Mouse (Mus musculus) embryonic facial prominence, embryonic 14.5 days (tissue): ENCODE measurements at regions not wholly inside any gene's neighbourhood (a gene's known extent, or its start where the extent isn't known, plus 50 kb on each side); places are given as distances from the start of the nearest gene placed in this dataset.

Experiments
- ATAC-seq: fragments of 200-750 bp; cut with Nextera tagmentation; 2 replicates; pipeline ENCODE4 v1.8.0; 2017; ENCODE audit warnings: low read depth, moderate number of reproducible peaks, moderate TSS enrichment
- DNase-seq: peaks from one replicate; pipeline ENCODE4 v3.0.0-alpha.2; 2015; ENCODE audit warnings: low spot score
- H3K27ac ChIP-seq: fragments of 300-500 bp; sonication (generic); replicated peaks from 2 replicates; pipeline ENCODE4 v1.5.1; 2014; ENCODE audit warnings: low read depth, mild to moderate bottlenecking, low read length, moderate library complexity
- H3K27me3 ChIP-seq: fragments of 300-500 bp; sonication (generic); replicated peaks from 2 replicates; pipeline ENCODE4 v1.6.1; 2014; ENCODE audit warnings: low read length; ENCODE audit not compliant: control insufficient read depth, insufficient read depth
- H3K36me3 ChIP-seq: fragments of 300-500 bp; sonication (generic); 2 replicates; pipeline ENCODE4 v1.6.1; 2014; ENCODE audit warnings: low read length, mixed read lengths; ENCODE audit not compliant: control insufficient read depth, insufficient read depth
- H3K4me1 ChIP-seq: fragments of 300-500 bp; sonication (generic); 2 replicates; pipeline ENCODE4 v1.6.1; 2014; ENCODE audit warnings: antibody characterized with exemption, low read length; ENCODE audit not compliant: control insufficient read depth, insufficient read depth
- H3K4me2 ChIP-seq: fragments of 300-500 bp; sonication (generic); 2 replicates; pipeline ENCODE4 v1.6.1; 2014; ENCODE audit warnings: low read depth, mild to moderate bottlenecking, low read length, moderate library complexity, mixed read lengths
- H3K4me3 ChIP-seq: fragments of 300-500 bp; sonication (generic); 2 replicates; pipeline ENCODE4 v1.5.1; 2014; ENCODE audit warnings: low read depth, mild to moderate bottlenecking, low read length
- H3K9ac ChIP-seq: fragments of 300-500 bp; sonication (generic); 2 replicates; pipeline ENCODE4 v1.6.1; 2014; ENCODE audit warnings: low read depth, mild to moderate bottlenecking, low read length, moderate library complexity, mixed read lengths
- H3K9me3 ChIP-seq: fragments of 300-500 bp; sonication (generic); 2 replicates; pipeline ENCODE4 v1.6.1; 2016; ENCODE audit warnings: low read length; ENCODE audit not compliant: control insufficient read depth
- WGBS: fragments of 180-500 bp; shearing (Covaris S2); extraction: QIAGEN DNeasy Blood & Tissue Kit; methylation state at CpG from one replicate; pipeline ENCODE4 v1.1.7; 2014; 5-methylcytosine and 5-hydroxymethylcytosine counted together

- 76% methylated on average over 3 of the region's 3 CpGs for WGBS
- Histone ChIP-seq H3K36me3 (no peaks in the 10 kb centered on the region), H3K4me3 (no peak overlapping the region), H3K4me2 (no peak overlapping the region), H3K27ac (no peak overlapping the region), H3K9me3 (no peaks in the 10 kb centered on the region), H3K4me1 (no peaks in the 10 kb centered on the region), H3K9ac (no peak overlapping the region), H3K27me3 (no peaks in the 10 kb centered on the region; the same call in 1 of the 2 replicates)
- ATAC-seq (no peak), DNase-seq (no peak)
Measured at GRCm38 (mm10) chr6:51757131-51757530, 233.4 kb downstream of the Snx10 start.

- no peaks in the 10 kb centered on the region for H3K9me3 ChIP-seq
- no peak overlapping the region for H3K4me3 ChIP-seq
- no peak overlapping the region for H3K4me2 ChIP-seq
- ATAC-seq: no peak
- WGBS: 79% methylated on average over 4 of the region's 4 CpGs
- no peak for DNase-seq
- no peaks in the 10 kb centered on the region for H3K4me1 ChIP-seq
- H3K27me3 ChIP-seq: no peaks in the 10 kb centered on the region; the same call in 1 of the 2 replicates
- H3K36me3 ChIP-seq: no peaks in the 10 kb centered on the region
- no peak overlapping the region for H3K9ac ChIP-seq
- no peak overlapping the region for H3K27ac ChIP-seq
Measured at GRCm38 (mm10) chr6:51757746-51758145, 234.0 kb downstream of the Snx10 start.

- Histone ChIP-seq H3K4me2 (no peak overlapping the region), H3K27me3 (no peaks in the 10 kb centered on the region; the same call in 1 of the 2 replicates), H3K27ac (no peak overlapping the region), H3K4me1 (no peaks in the 10 kb centered on the region), H3K4me3 (no peak overlapping the region), H3K9ac (no peak overlapping the region), H3K36me3 (no peaks in the 10 kb centered on the region), H3K9me3 (no peaks in the 10 kb centered on the region)
- WGBS: 77% methylated on average over 3 of the region's 3 CpGs
- DNase-seq (peak; percentile 12), ATAC-seq (no peak)
Measured at GRCm38 (mm10) chr6:51758781-51759180, 235.1 kb downstream of the Snx10 start.

- H3K4me2 ChIP-seq: no peak overlapping the region
- no peaks in the 10 kb centered on the region for H3K9me3 ChIP-seq
- ATAC-seq (no peak), DNase-seq (peak; percentile 11)
- H3K9ac ChIP-seq: no peak overlapping the region
- no peak overlapping the region for H3K27ac ChIP-seq
- no peaks in the 10 kb centered on the region for H3K36me3 ChIP-seq
- 70% methylated on average over 5 of the region's 5 CpGs for WGBS
- no peak overlapping the region for H3K4me3 ChIP-seq
- H3K4me1 ChIP-seq: no peaks in the 10 kb centered on the region
- no peaks in the 10 kb centered on the region; the same call in 1 of the 2 replicates for H3K27me3 ChIP-seq
Measured at GRCm38 (mm10) chr6:51760372-51760771, 236.7 kb downstream of the Snx10 start.

DNA sequence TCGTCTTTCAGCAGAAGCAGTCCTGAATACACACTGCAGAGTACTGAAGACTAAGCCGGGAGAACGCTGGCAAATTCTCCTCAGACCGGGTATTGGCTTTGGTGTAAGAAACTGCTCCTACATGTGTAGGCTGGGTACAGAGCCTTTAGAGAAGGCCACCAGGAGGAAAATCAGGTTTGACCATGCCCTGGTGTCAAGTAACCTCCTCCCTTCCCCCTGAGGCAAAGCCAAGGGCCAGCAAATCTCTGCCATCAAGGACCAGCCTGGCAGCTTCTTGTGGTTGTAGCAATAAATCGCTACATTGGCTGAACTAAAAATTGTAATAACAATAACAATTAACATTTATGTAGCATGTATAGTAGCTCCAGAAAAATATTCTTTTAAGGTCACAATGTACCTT is 237.8 kb downstream of the Snx10 start:
- Histone ChIP-seq H3K9me3 (no peaks in the 10 kb centered on the region), H3K9ac (no peak overlapping the region), H3K27me3 (no peaks in the 10 kb centered on the region; the same call in 1 of the 2 replicates), H3K4me3 (no peak overlapping the region), H3K36me3 (no peaks in the 10 kb centered on the region), H3K27ac (no peak overlapping the region), H3K4me1 (no peaks in the 10 kb centered on the region), H3K4me2 (no peak overlapping the region)
- DNase-seq (no peak), ATAC-seq (no peak)
- 69% methylated on average over 5 of the region's 5 CpGs for whole genome bisulfite sequencing

- 28% methylated on average over 3 of the region's 3 CpGs for WGBS
- H3K4me1 ChIP-seq: peaks cover 7% of the 10 kb centered on the region; the same call in 1 of the 2 replicates
- no peaks in the 10 kb centered on the region for H3K36me3 ChIP-seq
- H3K9me3 ChIP-seq: no peaks in the 10 kb centered on the region
- H3K4me3 ChIP-seq: no peak overlapping the region
- no peak overlapping the region for H3K27ac ChIP-seq
- DNase-seq (no peak), ATAC-seq (no peak)
- H3K27me3 ChIP-seq: no peaks in the 10 kb centered on the region
- H3K9ac ChIP-seq: no peak overlapping the region
- H3K4me2 ChIP-seq: no peak overlapping the region
Measured at GRCm38 (mm10) chr6:51766482-51766881, 242.8 kb downstream of the Snx10 start.

DNA sequence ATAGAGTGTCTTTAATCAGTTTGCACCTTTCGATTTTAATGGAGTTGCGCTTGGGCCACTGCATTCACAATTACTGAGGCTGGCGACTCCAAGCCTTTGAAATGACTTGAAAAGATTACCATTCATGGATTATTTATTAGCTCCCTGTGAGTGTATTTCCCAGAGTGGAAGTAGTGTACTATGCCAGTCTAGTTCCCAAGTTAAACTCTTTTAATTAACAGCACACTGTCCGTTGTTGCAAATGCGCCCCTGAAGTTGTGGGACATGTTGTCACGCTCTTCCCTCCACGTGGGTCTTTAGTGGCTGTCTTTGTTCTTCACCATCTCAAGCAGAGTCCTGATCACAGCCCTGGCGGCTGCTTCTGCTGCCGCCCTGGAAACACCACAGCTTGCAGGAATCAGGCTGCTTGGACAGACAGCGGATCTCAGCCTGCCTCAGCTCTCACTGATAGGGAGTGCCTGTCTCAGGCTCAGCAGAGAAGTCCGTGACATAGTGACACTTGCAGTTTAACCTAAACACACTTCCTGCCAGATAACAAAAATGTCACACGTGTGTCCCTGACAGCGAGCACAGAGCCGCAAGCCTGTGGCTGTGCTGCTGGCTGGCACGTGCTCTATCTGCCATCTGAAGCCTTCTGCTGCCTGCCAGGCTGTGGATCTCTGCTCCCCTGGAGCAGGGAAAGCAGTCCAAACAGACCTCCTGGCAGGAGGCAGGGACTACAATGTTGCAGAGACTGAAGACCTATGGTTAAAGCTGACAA is 244.1 kb downstream of the Snx10 start:
- peak overlapping the region; percentile 46 for H3K4me2 ChIP-seq
- no peaks in the 10 kb centered on the region for H3K9me3 ChIP-seq
- H3K4me1 ChIP-seq: peaks cover 7% of the 10 kb centered on the region; the same call in 1 of the 2 replicates
- no peak overlapping the region for H3K27ac ChIP-seq
- DNase-seq (peak; percentile 39), ATAC-seq (0 out of 2 replicates have a peak, but pooled peaks have one; percentile 44)
- peak overlapping the region; percentile 7; the same call in 1 of the 2 replicates for H3K4me3 ChIP-seq
- H3K36me3 ChIP-seq: no peaks in the 10 kb centered on the region
- WGBS: 12% methylated on average over 15 of the region's 15 CpGs
- no peak overlapping the region; the same call in 1 of the 2 replicates for H3K9ac ChIP-seq
- no peaks in the 10 kb centered on the region for H3K27me3 ChIP-seq

- ATAC-seq (no peak), DNase-seq (no peak)
- no peak overlapping the region for H3K4me3 ChIP-seq
- no peak overlapping the region for H3K27ac ChIP-seq
- H3K9me3 ChIP-seq: no peaks in the 10 kb centered on the region
- WGBS: 70% methylated on average over 9 of the region's 9 CpGs
- H3K27me3 ChIP-seq: no peaks in the 10 kb centered on the region
- H3K4me2 ChIP-seq: no peak overlapping the region
- peaks cover 7% of the 10 kb centered on the region; the same call in 1 of the 2 replicates for H3K4me1 ChIP-seq
- H3K9ac ChIP-seq: no peak overlapping the region
- H3K36me3 ChIP-seq: no peaks in the 10 kb centered on the region
Measured at GRCm38 (mm10) chr6:51771001-51771400, 241.3 kb downstream of the Skap2 start.

- no peak overlapping the region for H3K27ac ChIP-seq
- no peak for DNase-seq
- H3K4me2 ChIP-seq: no peak overlapping the region
- H3K4me3 ChIP-seq: no peak overlapping the region
- ATAC-seq: no peak
- H3K36me3 ChIP-seq: no peaks in the 10 kb centered on the region
- WGBS: 65% methylated on average over 11 of the region's 11 CpGs
- no peaks in the 10 kb centered on the region for H3K9me3 ChIP-seq
- H3K9ac ChIP-seq: no peak overlapping the region
- no peaks in the 10 kb centered on the region for H3K27me3 ChIP-seq
- peaks cover 7% of the 10 kb centered on the region; the same call in 1 of the 2 replicates for H3K4me1 ChIP-seq
Measured at GRCm38 (mm10) chr6:51771424-51771823, 240.9 kb downstream of the Skap2 start.
